Mouse (Mus musculus): ENCODE measurements at regions not wholly inside any gene's neighbourhood (a gene's known extent, or its start where the extent isn't known, plus 50 kb on each side); places are given as distances from the start of the nearest gene placed in this dataset.
"Not testable (repeated sequence)": the region's sequence is repeated elsewhere in the genome, so short reads cannot be mapped to it uniquely, and the experiment has no call there.

GRCm38 (mm10) chr3:37844731-37845312 lies 120.5 kb upstream of the Gm5148 start:
- DNase-seq (ENCODE audit: low read depth in 1 of 2, low spot score in 2 of 2): no peak

- no peak for DNase-seq (ENCODE audit: low read depth in 1 of 2, low spot score in 2 of 2)
Observed at GRCm38 (mm10) chr3:37842289-37842688, 118.0 kb upstream of the Gm5148 start.

GRCm38 (mm10) chr3:37838896-37839295 lies 114.6 kb upstream of the Gm5148 start:
- DNase-seq (ENCODE audit: low read depth in 1 of 2, low spot score in 2 of 2): no peak

DNA sequence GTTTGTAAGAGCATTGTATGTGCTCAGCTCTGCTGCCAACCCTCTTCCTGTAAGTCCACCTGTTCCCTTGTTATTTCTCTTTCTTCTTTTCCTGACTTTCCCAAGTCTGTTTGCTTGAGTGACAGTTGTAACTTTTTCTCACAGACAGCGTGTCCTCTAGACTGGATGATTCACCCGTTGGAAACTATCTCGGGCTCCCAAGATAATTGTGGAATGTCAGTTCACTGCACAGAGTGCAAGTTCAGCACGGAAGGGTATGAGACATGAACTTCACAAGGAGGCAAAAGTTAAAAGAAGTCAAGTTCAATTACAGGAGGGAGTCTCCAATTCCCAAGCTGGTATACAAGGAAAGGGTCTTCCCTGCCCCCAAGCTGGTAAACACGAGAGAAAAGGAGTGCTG lies 112.5 kb upstream of the Gm5148 start:
- no peak for DNase-seq (ENCODE audit: low read depth in 1 of 2, low spot score in 2 of 2)

GRCm38 (mm10) chr3:37835687-37836086 lies 111.4 kb upstream of the Gm5148 start:
- DNase-seq (ENCODE audit: low read depth in 1 of 2, low spot score in 2 of 2): no peak

DNA sequence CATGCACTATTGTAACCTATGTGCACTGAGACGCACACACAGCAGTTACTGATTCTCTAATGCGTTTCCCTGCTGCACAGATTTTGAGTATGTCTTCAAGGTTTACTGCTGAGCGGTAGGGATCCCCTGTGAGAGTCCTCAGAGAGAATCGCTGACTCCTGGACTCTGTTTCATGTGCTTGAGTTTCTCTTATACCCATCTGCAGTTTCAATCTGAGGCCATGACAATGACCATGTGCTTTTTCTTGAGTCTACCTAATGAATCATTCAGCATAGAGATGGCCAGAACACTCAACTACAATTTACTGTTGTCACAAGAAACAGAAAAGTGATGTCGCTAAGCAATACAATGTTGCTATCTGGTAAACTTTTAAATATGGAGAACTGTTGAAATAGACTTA lies 110.8 kb upstream of the Gm5148 start:
- no peak for DNase-seq (ENCODE audit: low read depth in 1 of 2, low spot score in 2 of 2)

- DNase-seq (ENCODE audit: low read depth in 1 of 2, low spot score in 2 of 2): no peak
Observed at GRCm38 (mm10) chr3:37834626-37835025, 110.3 kb upstream of the Gm5148 start.

DNA sequence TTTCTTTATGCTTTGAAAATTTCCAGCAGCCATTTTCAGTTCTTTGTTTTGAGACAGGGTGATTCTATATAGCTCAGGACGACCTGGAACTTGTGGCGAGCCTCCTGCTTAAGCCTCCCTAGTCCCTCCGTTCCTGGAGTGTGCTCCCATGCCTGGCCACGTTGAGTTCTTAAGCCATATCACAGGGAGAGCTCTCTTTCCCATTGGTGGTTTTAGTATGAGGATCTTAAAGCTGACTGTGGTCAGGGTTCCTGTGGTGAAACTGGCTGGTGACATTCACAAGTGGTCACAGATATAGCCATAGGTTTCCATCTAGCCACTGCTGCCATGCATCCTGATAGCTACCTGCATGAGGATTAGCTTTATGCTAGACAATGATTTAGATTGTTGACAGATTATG lies 109.1 kb upstream of the Gm5148 start:
- DNase-seq (ENCODE audit: low read depth in 1 of 2, low spot score in 2 of 2): no peak

- no peak for DNase-seq (ENCODE audit: low read depth in 1 of 2, low spot score in 2 of 2)
Observed at GRCm38 (mm10) chr3:37827546-37827945, 103.3 kb upstream of the Gm5148 start.

GRCm38 (mm10) chr3:37825602-37826001 lies 101.3 kb upstream of the Gm5148 start:
- no peak for DNase-seq (ENCODE audit: low read depth in 1 of 2, low spot score in 2 of 2)

- no peak for DNase-seq (ENCODE audit: low read depth in 1 of 2, low spot score in 2 of 2)
Observed at GRCm38 (mm10) chr3:37824681-37825080, 100.4 kb upstream of the Gm5148 start.

DNA sequence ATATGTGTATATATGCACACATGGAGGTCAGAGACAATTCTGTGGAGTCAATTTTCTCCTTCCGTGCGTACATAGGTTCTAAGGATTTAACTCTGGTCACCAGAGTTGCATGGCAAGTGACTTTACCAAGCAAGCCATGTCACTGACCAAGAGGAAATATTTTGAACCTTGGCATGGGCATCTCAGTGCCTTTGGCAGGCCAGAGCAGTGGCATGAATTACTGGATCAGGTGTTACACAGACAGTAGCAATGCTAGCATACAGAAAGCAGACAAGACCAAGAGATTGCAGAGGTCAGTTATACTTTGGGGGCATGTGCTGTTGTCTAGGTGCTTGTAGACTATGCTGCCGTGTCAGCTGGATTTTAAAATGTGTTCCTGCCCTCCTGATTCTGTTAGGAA lies 95.2 kb upstream of the Gm5148 start:
- DNase-seq (ENCODE audit: low read depth in 1 of 2, low spot score in 2 of 2): no peak

DNA sequence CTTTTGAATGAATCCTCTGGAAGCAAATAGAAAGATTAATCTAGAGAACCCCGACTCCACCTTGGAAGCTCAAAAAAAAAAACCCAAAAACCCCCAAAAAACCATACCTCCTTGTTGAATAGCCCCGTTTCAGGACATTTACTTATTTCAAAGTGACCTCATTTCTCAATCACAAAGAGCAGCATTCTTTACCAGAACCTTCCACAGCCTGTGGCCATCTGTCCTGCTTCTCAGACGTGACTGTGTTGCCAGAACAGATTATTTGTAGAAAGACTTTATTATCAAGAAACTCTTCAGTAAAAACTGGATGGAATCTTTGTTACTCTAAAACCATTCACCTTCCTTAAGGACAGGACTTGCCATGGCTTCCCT lies 93.1 kb upstream of the Gm5148 start:
- no peak for DNase-seq (ENCODE audit: low read depth in 1 of 2, low spot score in 2 of 2)

- no peak for DNase-seq (ENCODE audit: low read depth in 1 of 2, low spot score in 2 of 2)
Observed at GRCm38 (mm10) chr3:37816781-37817433, 92.6 kb upstream of the Gm5148 start.

DNA sequence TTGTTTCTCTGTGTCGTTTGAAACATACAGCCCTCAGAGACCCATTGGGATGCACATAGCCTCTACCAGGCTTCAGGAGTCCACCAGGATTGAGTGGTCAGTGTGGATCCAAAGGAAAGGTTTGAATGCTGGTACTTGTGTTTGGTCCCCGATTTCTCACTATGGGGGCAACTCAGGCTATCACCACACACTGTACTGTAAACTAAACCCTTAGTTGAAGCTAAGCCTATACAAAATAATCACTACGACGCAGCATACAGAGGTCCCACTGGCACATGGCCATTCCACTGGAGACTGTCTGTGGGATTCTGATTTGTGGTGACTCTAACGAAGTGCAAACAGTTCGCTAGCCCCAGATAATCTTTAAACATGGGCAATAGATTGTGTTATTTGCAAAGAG lies 91.5 kb upstream of the Gm5148 start:
- DNase-seq (ENCODE audit: low read depth in 1 of 2, low spot score in 2 of 2): no peak

GRCm38 (mm10) chr3:37812936-37813335 lies 88.6 kb upstream of the Gm5148 start:
- no peak for DNase-seq (ENCODE audit: low read depth in 1 of 2, low spot score in 2 of 2)

- DNase-seq (ENCODE audit: low read depth in 1 of 2, low spot score in 2 of 2): no peak
Observed at GRCm38 (mm10) chr3:37811429-37811828, 87.1 kb upstream of the Gm5148 start.

GRCm38 (mm10) chr3:37810763-37811162 lies 86.5 kb upstream of the Gm5148 start:
- no peak for DNase-seq (ENCODE audit: low read depth in 1 of 2, low spot score in 2 of 2)

DNA sequence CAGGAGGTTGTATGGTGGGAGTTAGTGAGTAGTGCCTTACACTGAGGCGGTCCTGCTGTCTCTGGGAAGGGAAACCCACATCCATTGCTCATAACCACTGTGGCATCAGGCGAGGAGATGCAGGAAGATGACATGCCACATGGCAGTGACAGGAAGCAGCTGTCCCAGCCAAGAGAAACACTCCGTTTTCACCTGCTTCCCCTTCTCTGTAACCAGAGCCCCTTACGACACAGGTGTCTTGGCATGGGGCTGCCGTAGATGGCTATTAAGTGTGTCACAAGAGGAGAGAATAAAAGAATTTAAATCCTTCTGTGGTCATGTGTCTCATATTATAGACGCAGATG lies 81.5 kb upstream of the Gm5148 start:
- no peak for DNase-seq (ENCODE audit: low read depth in 1 of 2, low spot score in 2 of 2)

DNA sequence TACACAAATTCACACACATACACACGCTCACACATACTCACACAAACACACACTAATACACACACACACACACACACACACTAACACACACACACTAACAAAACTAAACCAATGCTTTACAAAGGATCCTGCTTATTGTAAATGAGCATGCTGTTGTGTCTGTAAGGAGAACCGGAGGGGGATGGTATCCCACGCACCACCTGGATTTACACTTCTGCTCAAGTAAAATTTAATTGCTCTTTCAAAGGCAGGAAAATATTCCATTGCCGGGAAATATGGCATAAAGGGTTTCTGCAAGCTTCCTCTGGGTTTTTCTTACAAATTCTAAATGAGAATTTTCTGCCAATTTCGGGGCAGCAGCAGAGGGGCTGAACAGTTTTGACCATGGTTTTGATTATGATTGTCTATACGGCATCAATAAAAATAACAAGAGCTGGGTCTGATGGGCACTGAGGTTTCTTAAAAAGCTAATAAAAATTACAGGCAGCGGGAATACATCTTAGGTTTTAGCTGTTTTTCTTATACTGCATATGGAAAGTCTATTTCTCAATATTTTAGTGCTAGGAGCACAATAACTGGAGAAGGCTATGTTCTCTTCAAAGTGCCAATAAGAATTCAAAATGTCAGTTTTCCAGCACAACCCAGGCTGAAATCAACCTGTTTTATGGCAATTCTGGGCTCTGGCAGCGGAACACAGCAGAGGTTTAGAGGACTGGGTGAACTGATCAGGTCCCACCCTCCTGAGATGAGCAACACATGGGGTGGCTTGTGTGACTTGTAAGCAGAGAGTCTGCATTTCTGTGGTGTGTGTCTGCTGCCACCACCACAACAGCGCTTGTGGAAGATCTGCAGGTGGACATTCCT lies 80.9 kb upstream of the Gm5148 start:
- no peak for DNase-seq (ENCODE audit: low read depth in 1 of 2, low spot score in 2 of 2)

- no peak for DNase-seq (ENCODE audit: low read depth in 1 of 2, low spot score in 2 of 2)
Observed at GRCm38 (mm10) chr3:37804261-37804660, 80.0 kb upstream of the Gm5148 start.

DNA sequence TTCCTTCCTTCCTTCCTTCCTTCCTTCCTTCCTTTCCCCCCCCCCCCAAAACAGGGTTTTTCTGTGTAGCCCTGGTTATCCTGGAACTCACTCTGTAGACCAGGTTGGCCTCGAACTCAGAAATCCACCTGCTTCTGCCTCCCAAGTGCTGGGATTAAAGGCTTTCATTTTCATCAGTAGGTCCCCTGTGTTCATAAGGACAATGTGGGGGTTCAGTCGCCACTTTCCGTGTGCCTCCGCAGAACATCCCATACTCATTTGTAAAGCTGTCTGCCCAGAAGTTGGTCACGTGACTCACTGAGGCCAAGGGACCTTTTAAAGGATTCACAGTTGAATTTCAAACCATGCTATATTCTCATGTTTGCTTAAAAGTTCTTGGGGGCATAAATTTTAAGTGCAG lies 79.5 kb upstream of the Gm5148 start:
- not testable (repeated sequence) for DNase-seq (ENCODE audit: low read depth in 1 of 2, low spot score in 2 of 2)

All from monocyte, adult 2 months (primary cell).